Comparison of ENCODE assay signal across 45 mouse cellular contexts in the genomic region with DNA sequence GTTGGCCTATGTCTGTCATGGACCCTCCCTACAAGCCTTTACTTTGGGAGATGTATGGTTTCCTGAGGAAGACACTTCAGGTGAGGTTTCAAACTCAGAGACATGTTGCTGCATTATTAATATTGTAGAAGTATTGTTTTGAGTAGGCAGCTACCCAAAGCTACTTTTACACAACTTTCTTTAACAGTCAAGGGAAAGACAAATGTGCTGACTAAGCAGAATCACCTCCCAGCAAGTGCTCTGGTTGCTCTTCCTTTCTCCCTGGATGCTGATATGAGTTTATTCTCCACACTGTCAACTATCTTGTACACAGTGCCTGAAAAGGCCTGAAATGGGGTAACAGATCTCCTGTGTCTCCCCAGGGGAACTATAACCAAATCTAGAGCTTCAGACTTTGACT. TPM values are rescaled to one million over a fixed set of nuclear protein-coding genes. Genes with fewer than 3 reads are reported as not detected.
"Had no signal": no experiment of that assay in that cellular context is flagged by ENCODE, and none has a peak within 500 bp of the region (broad histone marks: within the 10 kb centered on the region; RNA-seq: fewer than 3 reads in every experiment).

No protein-coding gene starts in this region.

- H3K27ac ChIP-seq: limb, embryonic 10.5 days; limb, embryonic 12.5 days; limb, embryonic 13.5 days; limb, embryonic 15.5 days; liver, embryonic 12.5 days; liver, embryonic 13.5 days; liver, embryonic 14.5 days; liver, embryonic 15.5 days; lung, embryonic 15.5 days; macrophage; midbrain, embryonic 10.5 days; midbrain, embryonic 12.5 days; midbrain, embryonic 13.5 days; midbrain, embryonic 15.5 days; neural tube, embryonic 12.5 days had no signal

- H3K27me3 ChIP-seq: limb, embryonic 12.5 days; limb, embryonic 13.5 days; limb, embryonic 15.5 days; liver, embryonic 12.5 days; liver, embryonic 13.5 days; liver, embryonic 15.5 days; lung, embryonic 15.5 days; megakaryocyte, embryonic 14.5 days; midbrain, embryonic 12.5 days; midbrain, embryonic 13.5 days; midbrain, embryonic 15.5 days; neural tube, embryonic 12.5 days had no signal

- H3K36me3 ChIP-seq: limb, embryonic 10.5 days; limb, embryonic 12.5 days; limb, embryonic 13.5 days; limb, embryonic 15.5 days; liver, embryonic 12.5 days; liver, embryonic 13.5 days; liver, embryonic 15.5 days; lung, embryonic 15.5 days; midbrain, embryonic 10.5 days; midbrain, embryonic 12.5 days; midbrain, embryonic 13.5 days; midbrain, embryonic 15.5 days; neural tube, embryonic 12.5 days had no signal

- H3K4me1 ChIP-seq: limb, embryonic 10.5 days; limb, embryonic 12.5 days; limb, embryonic 13.5 days; limb, embryonic 15.5 days; liver, embryonic 12.5 days; liver, embryonic 13.5 days; liver, embryonic 15.5 days; lung, embryonic 15.5 days; megakaryocyte, embryonic 14.5 days; midbrain, embryonic 10.5 days; midbrain, embryonic 12.5 days; midbrain, embryonic 13.5 days; midbrain, embryonic 15.5 days; neural tube, embryonic 12.5 days had no signal

- H3K9ac ChIP-seq: limb, embryonic 12.5 days; limb, embryonic 13.5 days; limb, embryonic 15.5 days; liver, embryonic 12.5 days; liver, embryonic 13.5 days; liver, embryonic 14.5 days; liver, embryonic 15.5 days; liver, postnatal 0 days; lung, embryonic 14.5 days; lung, embryonic 15.5 days; midbrain, embryonic 12.5 days; midbrain, embryonic 13.5 days; midbrain, embryonic 15.5 days; neural tube, embryonic 12.5 days had no signal

- H3K4me2 ChIP-seq: limb, embryonic 12.5 days; limb, embryonic 13.5 days; limb, embryonic 15.5 days; liver, embryonic 11.5 days; liver, embryonic 12.5 days; liver, embryonic 13.5 days; liver, embryonic 15.5 days; lung, embryonic 14.5 days; lung, embryonic 15.5 days; midbrain, embryonic 11.5 days; midbrain, embryonic 12.5 days; midbrain, embryonic 13.5 days; midbrain, embryonic 15.5 days; neural tube, embryonic 12.5 days had no signal

- ATAC-seq: liver, embryonic 12.5 days; liver, postnatal 0 days; lung, postnatal 0 days; midbrain, embryonic 13.5 days; midbrain, embryonic 15.5 days; midbrain, embryonic 16.5 days had no signal

- DNase-seq: left cerebral cortex, postnatal 4 days; liver; liver, embryonic 13.5 days; liver, postnatal 0 days; lung, adult 18-20 months; lung, adult 2 months; lung, postnatal 10 days; lung, postnatal 14 days; lung, postnatal 4 days; midbrain, embryonic 14.5 days had no signal

- H3K9me3 ChIP-seq: limb, embryonic 10.5 days; limb, embryonic 12.5 days; liver, embryonic 13.5 days; liver, embryonic 15.5 days; lung, embryonic 15.5 days; megakaryocyte, embryonic 14.5 days; midbrain, embryonic 12.5 days; neural tube, embryonic 12.5 days had no signal

- H3K4me3 ChIP-seq: limb, embryonic 10.5 days; limb, embryonic 12.5 days; limb, embryonic 13.5 days; limb, embryonic 15.5 days; liver, embryonic 12.5 days; liver, embryonic 13.5 days; liver, embryonic 15.5 days; lung, embryonic 15.5 days; megakaryocyte, embryonic 14.5 days; midbrain, embryonic 10.5 days; midbrain, embryonic 12.5 days; midbrain, embryonic 13.5 days; midbrain, embryonic 15.5 days; myocyte; neural tube, embryonic 12.5 days had no signal

RNA-seq across cellular contexts. Expression of gene 2210017I01Rik, which starts 7.3 kb away (rescaled TPM):
- total RNA-seq: left cerebral cortex, postnatal 10 days; left cerebral cortex, postnatal 14 days; left cerebral cortex, postnatal 25 days; left cerebral cortex, postnatal 36 days; left cerebral cortex, postnatal 4 days; liver, adult 2 months; megakaryocyte progenitor cell, adult 5-6 weeks; megakaryocyte, adult 5-6 weeks; megakaryocyte-erythroid progenitor cell, adult 5-6 weeks; midbrain, postnatal 0 days had no signal
- polyA plus RNA-seq: limb, embryonic 10.5 days; limb, embryonic 11.5 days; limb, embryonic 12.5 days; limb, embryonic 13.5 days; limb, embryonic 14.5 days; limb, embryonic 15.5 days; liver, adult 2 months; liver, embryonic 11.5 days; liver, embryonic 12.5 days; liver, embryonic 13.5 days; liver, embryonic 14.5 days; liver, embryonic 15.5 days; liver, embryonic 16.5 days; liver, postnatal 0 days; lung, embryonic 14.5 days; lung, embryonic 15.5 days; lung, embryonic 16.5 days; lung, postnatal 0 days; macrophage; midbrain, embryonic 10.5 days; midbrain, embryonic 11.5 days; midbrain, embryonic 12.5 days; midbrain, embryonic 13.5 days; midbrain, embryonic 14.5 days; midbrain, embryonic 15.5 days; midbrain, embryonic 16.5 days; midbrain, postnatal 0 days; myocyte; neural tube, embryonic 11.5 days; neural tube, embryonic 12.5 days had no signal

RNA-seq across cellular contexts. Expression of gene Smcp, which starts 11.2 kb away (rescaled TPM):
- total RNA-seq: left cerebral cortex, postnatal 10 days; left cerebral cortex, postnatal 14 days; left cerebral cortex, postnatal 25 days; left cerebral cortex, postnatal 36 days; left cerebral cortex, postnatal 4 days; liver, adult 2 months; megakaryocyte progenitor cell, adult 5-6 weeks; megakaryocyte, adult 5-6 weeks; megakaryocyte-erythroid progenitor cell, adult 5-6 weeks; midbrain, postnatal 0 days had no signal
- polyA plus RNA-seq: limb, embryonic 10.5 days; limb, embryonic 11.5 days; limb, embryonic 12.5 days; limb, embryonic 13.5 days; limb, embryonic 14.5 days; limb, embryonic 15.5 days; liver, adult 2 months; liver, embryonic 11.5 days; liver, embryonic 12.5 days; liver, embryonic 13.5 days; liver, embryonic 14.5 days; liver, embryonic 15.5 days; lung, adult 2 months; lung, embryonic 14.5 days; lung, embryonic 15.5 days; lung, embryonic 16.5 days; lung, postnatal 0 days; macrophage; midbrain, embryonic 10.5 days; midbrain, embryonic 11.5 days; midbrain, embryonic 12.5 days; midbrain, embryonic 13.5 days; midbrain, embryonic 14.5 days; midbrain, embryonic 15.5 days; midbrain, embryonic 16.5 days; midbrain, postnatal 0 days; myocyte; neural tube, embryonic 11.5 days; neural tube, embryonic 12.5 days had no signal

RNA-seq across cellular contexts. Expression of gene Lce6a, which starts 21.5 kb away (rescaled TPM):
- total RNA-seq: left cerebral cortex, postnatal 10 days; left cerebral cortex, postnatal 14 days; left cerebral cortex, postnatal 25 days; left cerebral cortex, postnatal 36 days; left cerebral cortex, postnatal 4 days; liver, adult 2 months; megakaryocyte progenitor cell, adult 5-6 weeks; megakaryocyte, adult 5-6 weeks; megakaryocyte-erythroid progenitor cell, adult 5-6 weeks; midbrain, postnatal 0 days had no signal
- polyA plus RNA-seq: limb, embryonic 10.5 days; limb, embryonic 11.5 days; limb, embryonic 12.5 days; limb, embryonic 13.5 days; liver, adult 2 months; liver, embryonic 11.5 days; liver, embryonic 12.5 days; liver, embryonic 13.5 days; liver, embryonic 14.5 days; liver, embryonic 15.5 days; liver, postnatal 0 days; lung, adult 2 months; lung, embryonic 14.5 days; lung, embryonic 15.5 days; lung, embryonic 16.5 days; lung, postnatal 0 days; macrophage; midbrain, embryonic 10.5 days; midbrain, embryonic 11.5 days; midbrain, embryonic 12.5 days; midbrain, embryonic 13.5 days; midbrain, embryonic 14.5 days; midbrain, embryonic 15.5 days; midbrain, embryonic 16.5 days; midbrain, postnatal 0 days; myocyte; neural tube, embryonic 11.5 days; neural tube, embryonic 12.5 days had no signal

RNA-seq across cellular contexts. Expression of gene Ivl, which starts 26.4 kb away (rescaled TPM):
- total RNA-seq: left cerebral cortex, postnatal 10 days; left cerebral cortex, postnatal 14 days; left cerebral cortex, postnatal 25 days; left cerebral cortex, postnatal 36 days; left cerebral cortex, postnatal 4 days; liver, adult 2 months; megakaryocyte progenitor cell, adult 5-6 weeks; megakaryocyte, adult 5-6 weeks; megakaryocyte-erythroid progenitor cell, adult 5-6 weeks had no signal
- polyA plus RNA-seq: limb, embryonic 10.5 days; limb, embryonic 11.5 days; limb, embryonic 13.5 days; liver, adult 2 months; liver, embryonic 15.5 days; liver, embryonic 16.5 days; liver, postnatal 0 days; lung, embryonic 15.5 days; lung, embryonic 16.5 days; macrophage; midbrain, embryonic 10.5 days; midbrain, embryonic 11.5 days; midbrain, embryonic 12.5 days; midbrain, embryonic 13.5 days; midbrain, embryonic 14.5 days; midbrain, embryonic 15.5 days; midbrain, embryonic 16.5 days; midbrain, postnatal 0 days; myocyte; neural tube, embryonic 11.5 days had no signal

RNA-seq across cellular contexts. Expression of gene Lce1a1, which starts 48.1 kb away (rescaled TPM):
- total RNA-seq: left cerebral cortex, postnatal 10 days; left cerebral cortex, postnatal 14 days; left cerebral cortex, postnatal 25 days; left cerebral cortex, postnatal 36 days; left cerebral cortex, postnatal 4 days; liver, adult 2 months; megakaryocyte progenitor cell, adult 5-6 weeks; megakaryocyte, adult 5-6 weeks; megakaryocyte-erythroid progenitor cell, adult 5-6 weeks had no signal
- polyA plus RNA-seq: limb, embryonic 10.5 days; limb, embryonic 11.5 days; limb, embryonic 12.5 days; limb, embryonic 13.5 days; limb, embryonic 14.5 days; liver, adult 2 months; liver, embryonic 11.5 days; liver, embryonic 12.5 days; liver, embryonic 13.5 days; liver, embryonic 14.5 days; liver, embryonic 15.5 days; liver, embryonic 16.5 days; liver, postnatal 0 days; lung, embryonic 14.5 days; lung, embryonic 15.5 days; lung, embryonic 16.5 days; lung, postnatal 0 days; macrophage; midbrain, embryonic 10.5 days; midbrain, embryonic 11.5 days; midbrain, embryonic 12.5 days; midbrain, embryonic 13.5 days; midbrain, embryonic 14.5 days; midbrain, embryonic 15.5 days; midbrain, embryonic 16.5 days; midbrain, postnatal 0 days; myocyte; neural tube, embryonic 11.5 days; neural tube, embryonic 12.5 days had no signal
